Mouse (Mus musculus) G1E (cell line): ENCODE results near the gene Erich4. TPM values are rescaled to one million over a fixed set of nuclear protein-coding genes. Genes with fewer than 3 reads are reported as not detected.
"Not testable (repeated sequence)": the region's sequence is repeated elsewhere in the genome, so short reads cannot be mapped to it uniquely, and the experiment has no call there.

Experiments
- ATAC-seq: 2 replicates; pipeline ENCODE4 v1.8.0; 2016; ENCODE audit warnings: mild to moderate bottlenecking; ENCODE audit not compliant: insufficient number of reproducible peaks, poor library complexity, low FRiP score, severe bottlenecking; ENCODE audit errors: extremely low read depth
- DNase-seq: peaks from one replicate; pipeline ENCODE4 v3.0.0; 2012; ENCODE audit warnings: low spot score
- H3K27me3 ChIP-seq: 2 replicates; pipeline ENCODE4 v1.6.1; 2012; ENCODE audit warnings: mild to moderate bottlenecking, low read length, inconsistent platforms; ENCODE audit not compliant: insufficient read depth
- H3K36me3 ChIP-seq: replicated peaks from 2 replicates; pipeline ENCODE3; 2012; ENCODE audit warnings: mild to moderate bottlenecking, inconsistent platforms
- H3K4me1 ChIP-seq: 2 replicates; pipeline ENCODE4 v1.6.1; 2012; ENCODE audit warnings: low read depth, low read length, inconsistent platforms, mixed read lengths; ENCODE audit not compliant: insufficient read depth
- H3K4me3 ChIP-seq: 2 replicates; pipeline ENCODE4 v1.5.1; 2012; ENCODE audit warnings: low read depth, mild to moderate bottlenecking, inconsistent platforms, low read length, moderate library complexity, mixed read lengths
- H3K9me3 ChIP-seq: replicated peaks from 2 replicates; pipeline ENCODE4 v1.6.1; 2012; ENCODE audit warnings: inconsistent platforms
- CTCF ChIP-seq: IDR thresholded peaks from 2 replicates; pipeline ENCODE4 v1.5.1; 2012; ENCODE audit warnings: low read depth, low read length, inconsistent platforms, mixed read lengths
- GATA1 ChIP-seq: IDR thresholded peaks from 2 replicates; pipeline ENCODE4 v1.6.1; 2012; ENCODE audit warnings: borderline replicate concordance, low read length, inconsistent platforms, mixed read lengths
- GATA2 ChIP-seq: IDR thresholded peaks from 2 replicates; pipeline ENCODE4 v1.6.1; 2012; ENCODE audit warnings: low read depth, low read length, inconsistent platforms, borderline replicate concordance
- POLR2AphosphoS5 ChIP-seq: IDR thresholded peaks from 2 replicates; pipeline ENCODE4 v1.6.1; 2012; ENCODE audit warnings: low read depth, low read length, inconsistent platforms; ENCODE audit not compliant: insufficient replicate concordance
- TAL1 ChIP-seq: conservative IDR thresholded peaks from 2 replicates; pipeline ENCODE4 v1.6.1; 2012; ENCODE audit warnings: low read depth, low read length, inconsistent platforms, mixed read lengths
- polyA plus RNA-seq: library from polyadenylated mRNA; stranded (reverse); fragments of >175 nt; gene quantifications from 2 replicates; pipeline ENCODE4 v1.2.3, GENCODE M21; 2012
- total RNA-seq, 2 experiments: library from RNA; stranded (forward) in 1 of 2; stranded (reverse) in 1 of 2; fragments of 200-1000 nt in 1 of 2; fragments of >200 nt in 1 of 2; fragmentation: Nextera tagmentation in 1 of 2; gene quantifications; 2 replicates each; pipeline ENCODE4 v1.2.3; 2014 to 2017

Erich4 gene
- total and polyA plus RNA-seq, 3 experiments = not detected

DNA sequence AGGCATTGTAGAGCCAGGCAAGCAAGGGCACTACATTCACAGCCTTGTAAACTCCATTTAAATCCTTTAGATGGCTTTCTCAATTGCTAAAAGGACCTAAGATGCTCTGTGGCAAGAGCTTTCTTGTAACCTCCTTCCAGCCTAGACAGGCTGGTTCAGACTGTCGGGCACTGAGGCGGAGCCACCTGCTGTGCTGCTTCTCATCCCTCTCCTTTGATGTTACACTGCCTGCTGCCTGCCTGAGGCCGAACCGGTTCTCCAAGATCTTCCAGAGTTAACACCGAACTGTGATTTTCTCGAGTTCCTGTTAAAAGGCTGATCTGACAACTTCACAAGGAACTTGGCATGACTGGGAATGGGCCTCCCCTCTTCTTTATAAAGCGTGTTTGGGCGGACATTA lies 39.8 kb downstream of the Erich4 start:
- Histone ChIP-seq H3K36me3 (no peaks in the 10 kb centered on the region), H3K27me3 (peaks cover 6% of the 10 kb centered on the region; the same call in 1 of the 2 replicates), H3K4me3 (no peak overlapping the region), H3K4me1 (no peaks in the 10 kb centered on the region), H3K9me3 (no peaks in the 10 kb centered on the region)
- TF ChIP-seq TAL1 (no peak), GATA1 (no peak), POLR2AphosphoS5 (no peak), GATA2 (no peak), CTCF (no peak)
- no peak for DNase-seq
- ATAC-seq = no peak

GRCm38 (mm10) chr7:25575105-25575504 lies 40.6 kb downstream of the Erich4 start:
- no peaks in the 10 kb centered on the region for H3K9me3 ChIP-seq
- TF ChIP-seq TAL1 = no peak
- no peak for TF ChIP-seq GATA1
- TF ChIP-seq CTCF = no peak
- TF ChIP-seq GATA2 = no peak
- TF ChIP-seq POLR2AphosphoS5 = no peak
- H3K4me3 ChIP-seq = no peak overlapping the region
- no peaks in the 10 kb centered on the region for H3K4me1 ChIP-seq
- DNase-seq = no peak
- no peak for ATAC-seq
- H3K27me3 ChIP-seq = peaks cover 6% of the 10 kb centered on the region; the same call in 1 of the 2 replicates
- H3K36me3 ChIP-seq = no peaks in the 10 kb centered on the region

- not testable (repeated sequence) for H3K27me3 ChIP-seq, H3K4me3 ChIP-seq, DNase-seq, H3K4me1 ChIP-seq, H3K9me3 ChIP-seq, H3K36me3 ChIP-seq, ATAC-seq
Measured at GRCm38 (mm10) chr7:25573806-25574205, 41.9 kb downstream of the Erich4 start.

DNA sequence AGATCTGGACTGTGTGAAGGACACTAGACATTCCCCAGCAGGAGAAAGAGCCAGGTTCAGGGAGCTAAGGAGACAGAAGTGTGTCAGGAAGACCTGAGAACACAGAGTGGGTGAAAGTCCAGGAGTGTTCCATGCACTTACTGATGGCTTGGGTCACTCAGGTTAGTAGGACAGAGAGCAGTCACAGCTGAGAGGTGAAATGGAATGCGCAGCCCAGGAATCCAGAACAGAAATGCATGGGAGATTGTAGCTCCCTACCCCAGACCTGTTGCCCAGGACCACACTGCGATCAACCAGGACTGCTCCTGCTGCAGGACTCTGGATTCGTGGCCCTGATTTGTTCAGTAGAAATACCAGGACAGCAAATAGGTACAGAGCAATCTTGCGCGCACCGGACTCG lies 47.0 kb downstream of the Erich4 start:
- no peak for ATAC-seq
- Histone ChIP-seq H3K4me1 (no peaks in the 10 kb centered on the region), H3K27me3 (no peaks in the 10 kb centered on the region), H3K4me3 (no peak overlapping the region), H3K36me3 (no peaks in the 10 kb centered on the region), H3K9me3 (peaks cover 6% of the 10 kb centered on the region)
- DNase-seq = no peak
- no peak for TF ChIP-seq CTCF
- no peak for TF ChIP-seq TAL1
- no peak for TF ChIP-seq GATA2
- TF ChIP-seq GATA1 = no peak
- no peak for TF ChIP-seq POLR2AphosphoS5

Other genes starting within 250 kb of the Erich4 start
- not detected in 2 replicates for gene Cnfn, start 246.2 kb downstream of the Erich4 start, total RNA-seq (2014; fragmentation: Nextera tagmentation)
- not detected in 2 replicates for gene Cnfn, start 246.2 kb downstream of the Erich4 start, total RNA-seq (2017)
- gene Cnfn, start 246.2 kb downstream of the Erich4 start, polyA plus RNA-seq = not detected in 2 replicates
- gene Lipe, start 217.2 kb downstream of the Erich4 start, total RNA-seq (2014; fragmentation: Nextera tagmentation) = 6.1 and 13.0 TPM in 2 replicates
- gene Lipe, start 217.2 kb downstream of the Erich4 start, total RNA-seq (2017) = 4.6 and 4.8 TPM in 2 replicates
- gene Lipe, start 217.2 kb downstream of the Erich4 start, polyA plus RNA-seq = 15.7 and 16.1 TPM in 2 replicates
- gene Cxcl17, start 203.0 kb downstream of the Erich4 start, total RNA-seq (2014; fragmentation: Nextera tagmentation) = not detected in 2 replicates
- gene Cxcl17, start 203.0 kb downstream of the Erich4 start, total RNA-seq (2017) = not detected in 2 replicates
- not detected in 2 replicates for gene Cxcl17, start 203.0 kb downstream of the Erich4 start, polyA plus RNA-seq
- gene Ceacam1, start 138.3 kb downstream of the Erich4 start, total RNA-seq (2014; fragmentation: Nextera tagmentation) = not detected in 2 replicates
- 0.17 and 0.66 TPM in 2 replicates for gene Ceacam1, start 138.3 kb downstream of the Erich4 start, total RNA-seq (2017)
- not detected in 2 replicates for gene Ceacam1, start 138.3 kb downstream of the Erich4 start, polyA plus RNA-seq
- gene Ceacam2, start 76.0 kb downstream of the Erich4 start, total RNA-seq (2014; fragmentation: Nextera tagmentation) = not detected in 2 replicates
- gene Ceacam2, start 76.0 kb downstream of the Erich4 start, total RNA-seq (2017) = 0.05 TPM in 1 of 2 replicates, not detected in the other
- gene Ceacam2, start 76.0 kb downstream of the Erich4 start, polyA plus RNA-seq = not detected in 2 replicates
- 12.7 and 17.8 TPM in 2 replicates for gene Dmac2, start 3.5 kb upstream of the Erich4 start, total RNA-seq (2014; fragmentation: Nextera tagmentation)
- gene Dmac2, start 3.5 kb upstream of the Erich4 start, total RNA-seq (2017) = 21.3 and 24.2 TPM in 2 replicates
- 28.0 and 34.2 TPM in 2 replicates for gene Dmac2, start 3.5 kb upstream of the Erich4 start, polyA plus RNA-seq
- gene B3gnt8, start 10.8 kb upstream of the Erich4 start, total RNA-seq (2014; fragmentation: Nextera tagmentation) = 0.15 and 0.83 TPM in 2 replicates
- 0.98 and 1.1 TPM in 2 replicates for gene B3gnt8, start 10.8 kb upstream of the Erich4 start, total RNA-seq (2017)
- gene B3gnt8, start 10.8 kb upstream of the Erich4 start, polyA plus RNA-seq = 1.0 and 1.3 TPM in 2 replicates
- gene Bckdha, start 43.1 kb upstream of the Erich4 start, total RNA-seq (2014; fragmentation: Nextera tagmentation) = 6.0 and 7.8 TPM in 2 replicates
- gene Bckdha, start 43.1 kb upstream of the Erich4 start, total RNA-seq (2017) = 20.4 and 23.8 TPM in 2 replicates
- 36.6 and 44.1 TPM in 2 replicates for gene Bckdha, start 43.1 kb upstream of the Erich4 start, polyA plus RNA-seq
- 71.6 and 84.6 TPM in 2 replicates for gene Exosc5, start 43.3 kb upstream of the Erich4 start, total RNA-seq (2014; fragmentation: Nextera tagmentation)
- gene Exosc5, start 43.3 kb upstream of the Erich4 start, total RNA-seq (2017) = 51.4 and 55.4 TPM in 2 replicates
- 367 and 471 TPM in 2 replicates for gene Exosc5, start 43.3 kb upstream of the Erich4 start, polyA plus RNA-seq
- 8.6 TPM in 1 of 2 replicates, not detected in the other for gene Tmem91, start 59.3 kb upstream of the Erich4 start, total RNA-seq (2014; fragmentation: Nextera tagmentation)
- gene Tmem91, start 59.3 kb upstream of the Erich4 start, total RNA-seq (2017) = 1.3 and 2.2 TPM in 2 replicates
- 3.6 TPM in 2 replicates for gene Tmem91, start 59.3 kb upstream of the Erich4 start, polyA plus RNA-seq
- 21.1 and 26.3 TPM in 2 replicates for gene B9d2, start 64.9 kb upstream of the Erich4 start, total RNA-seq (2014; fragmentation: Nextera tagmentation)
- gene B9d2, start 64.9 kb upstream of the Erich4 start, total RNA-seq (2017) = 49.8 and 65.1 TPM in 2 replicates
- gene B9d2, start 64.9 kb upstream of the Erich4 start, polyA plus RNA-seq = 119 and 131 TPM in 2 replicates
- 390 and 397 TPM in 2 replicates for gene Tgfb1, start 71.1 kb upstream of the Erich4 start, total RNA-seq (2014; fragmentation: Nextera tagmentation)
- 40.8 TPM in 2 replicates for gene Tgfb1, start 71.1 kb upstream of the Erich4 start, total RNA-seq (2017)
- 1,473 and 1,799 TPM in 2 replicates for gene Tgfb1, start 71.1 kb upstream of the Erich4 start, polyA plus RNA-seq
- 41.2 and 52.8 TPM in 2 replicates for gene Ccdc97, start 103.2 kb upstream of the Erich4 start, total RNA-seq (2014; fragmentation: Nextera tagmentation)
- gene Ccdc97, start 103.2 kb upstream of the Erich4 start, total RNA-seq (2017) = 10.7 and 11.7 TPM in 2 replicates
- 63.1 and 65.3 TPM in 2 replicates for gene Ccdc97, start 103.2 kb upstream of the Erich4 start, polyA plus RNA-seq
- 364 and 375 TPM in 2 replicates for gene Hnrnpul1, start 138.9 kb upstream of the Erich4 start, total RNA-seq (2014; fragmentation: Nextera tagmentation)
- 106 and 116 TPM in 2 replicates for gene Hnrnpul1, start 138.9 kb upstream of the Erich4 start, total RNA-seq (2017)
- gene Hnrnpul1, start 138.9 kb upstream of the Erich4 start, polyA plus RNA-seq = 382 and 453 TPM in 2 replicates
- 2.5 TPM in 1 of 2 replicates, not detected in the other for gene Axl, start 172.8 kb upstream of the Erich4 start, total RNA-seq (2014; fragmentation: Nextera tagmentation)
- 0.11 and 0.35 TPM in 2 replicates for gene Axl, start 172.8 kb upstream of the Erich4 start, total RNA-seq (2017)
- gene Axl, start 172.8 kb upstream of the Erich4 start, polyA plus RNA-seq = not detected in 2 replicates
- gene Cyp2s1, start 201.0 kb upstream of the Erich4 start, total RNA-seq (2014; fragmentation: Nextera tagmentation) = not detected in 2 replicates
- gene Cyp2s1, start 201.0 kb upstream of the Erich4 start, total RNA-seq (2017) = 0.06 and 0.11 TPM in 2 replicates
- gene Cyp2s1, start 201.0 kb upstream of the Erich4 start, polyA plus RNA-seq = not detected in 2 replicates